Mouse (Mus musculus) E14TG2a.4 (cell line): ENCODE results near the gene Paxip1.

Source experiments
- H3K27me3 ChIP-seq: 2 replicates; pipeline ENCODE4 v1.6.1; 2014; ENCODE audit warnings: low read length, control low read depth; ENCODE audit not compliant: insufficient read depth
- H3K36me3 ChIP-seq: 2 replicates; pipeline ENCODE4 v1.6.1; 2014; ENCODE audit warnings: low read length, control low read depth; ENCODE audit not compliant: insufficient read depth
- H3K4me1 ChIP-seq: replicated peaks from 2 replicates; pipeline ENCODE4 v1.6.1; 2014; ENCODE audit warnings: low read depth, low read length, control low read depth
- H3K4me3 ChIP-seq: replicated peaks from 2 replicates; pipeline ENCODE4 v1.5.1; 2014; ENCODE audit warnings: mild to moderate bottlenecking, low read length
- H3K9me3 ChIP-seq: 2 replicates; pipeline ENCODE4 v1.6.1; 2014; ENCODE audit warnings: low read length, control low read depth
- CTCF ChIP-seq: conservative IDR thresholded peaks from 2 replicates; pipeline ENCODE4 v1.5.1; 2014; ENCODE audit warnings: low read length
- NANOG ChIP-seq: IDR thresholded peaks from 2 replicates; pipeline ENCODE4 v1.6.1; 2014; ENCODE audit warnings: borderline replicate concordance, low read length, mixed read lengths
- POU5F1 ChIP-seq: IDR thresholded peaks from 2 replicates; pipeline ENCODE4 v1.6.1; 2014; ENCODE audit warnings: low read length, borderline replicate concordance

The Paxip1 gene

DNA sequence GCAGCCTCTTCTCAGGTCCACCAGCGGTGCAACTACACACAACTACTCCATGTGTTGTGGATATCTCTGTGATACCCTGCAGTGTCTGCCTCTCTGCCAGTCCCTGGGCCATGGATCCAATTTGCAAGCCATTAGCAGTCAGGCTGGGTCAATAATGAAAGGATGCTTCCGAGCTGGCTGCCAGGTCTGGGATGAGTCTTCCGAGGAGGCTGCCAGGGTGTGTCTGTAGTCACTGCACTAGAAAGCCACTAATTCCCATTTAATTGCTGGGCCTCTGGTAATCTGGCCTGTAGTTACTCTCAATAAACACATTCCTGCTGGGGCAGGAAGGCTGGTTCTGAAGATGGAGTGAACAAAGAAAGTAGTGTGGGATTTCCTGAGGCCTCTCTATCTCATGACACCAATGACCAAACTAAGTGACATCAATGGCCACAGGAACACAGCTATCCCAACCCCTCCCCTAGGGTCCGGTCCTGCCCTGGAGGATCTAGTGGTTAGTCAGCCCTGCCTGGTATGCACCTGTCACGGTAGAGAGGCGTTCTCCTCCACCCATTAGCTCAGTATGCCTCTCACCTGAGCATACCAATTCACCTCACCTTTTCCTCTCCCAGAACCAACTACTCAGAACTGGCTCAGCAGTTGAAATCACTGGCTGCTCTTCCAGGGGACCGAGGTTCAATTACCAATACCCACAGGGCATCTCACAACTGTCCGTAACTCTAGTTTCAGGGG lies 79.9 kb downstream of the Paxip1 start:
- H3K4me1 ChIP-seq = peaks cover 25% of the 10 kb centered on the region
- no peaks in the 10 kb centered on the region for H3K36me3 ChIP-seq
- no peak overlapping the region for H3K4me3 ChIP-seq
- no peaks in the 10 kb centered on the region for H3K27me3 ChIP-seq
- no peaks in the 10 kb centered on the region for H3K9me3 ChIP-seq
- TF ChIP-seq CTCF (no peak), NANOG (no peak), POU5F1 (no peak)

GRCm38 (mm10) chr5:27708209-27708608 lies 83.3 kb downstream of the Paxip1 start:
- no peak for TF ChIP-seq POU5F1
- no peak for TF ChIP-seq NANOG
- no peak for TF ChIP-seq CTCF
- no peaks in the 10 kb centered on the region for H3K9me3 ChIP-seq
- H3K4me3 ChIP-seq = no peak overlapping the region
- H3K36me3 ChIP-seq = no peaks in the 10 kb centered on the region
- no peaks in the 10 kb centered on the region for H3K27me3 ChIP-seq
- H3K4me1 ChIP-seq = peaks cover 25% of the 10 kb centered on the region

DNA sequence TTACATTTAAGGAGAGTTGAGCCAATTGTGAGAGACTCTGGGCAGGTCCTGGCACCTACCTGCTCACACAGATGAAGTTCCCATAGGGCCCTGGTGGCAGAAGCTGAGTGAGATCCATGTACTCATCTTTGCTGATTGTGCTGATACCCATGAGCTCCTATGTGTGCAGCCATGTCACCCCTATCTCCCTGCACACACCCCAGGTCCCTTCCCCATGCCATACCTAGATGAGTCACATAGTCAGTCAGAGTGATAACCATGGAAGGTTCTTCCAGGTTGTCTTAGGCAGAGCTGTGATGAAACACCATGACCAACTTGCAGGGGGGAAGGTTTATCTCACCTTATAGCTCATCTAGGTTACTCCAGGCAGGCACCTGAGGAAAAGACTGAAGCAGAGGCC lies 84.2 kb downstream of the Paxip1 start:
- Histone ChIP-seq H3K9me3 (no peaks in the 10 kb centered on the region), H3K4me3 (no peak overlapping the region), H3K4me1 (peaks cover 25% of the 10 kb centered on the region), H3K36me3 (no peaks in the 10 kb centered on the region), H3K27me3 (no peaks in the 10 kb centered on the region)
- TF ChIP-seq CTCF = no peak
- no peak for TF ChIP-seq NANOG

GRCm38 (mm10) chr5:27706551-27706950 lies 84.9 kb downstream of the Paxip1 start:
- TF ChIP-seq NANOG (no peak), CTCF (no peak), POU5F1 (no peak)
- Histone ChIP-seq H3K4me1 (peaks cover 18% of the 10 kb centered on the region), H3K9me3 (no peaks in the 10 kb centered on the region), H3K4me3 (no peak overlapping the region), H3K36me3 (no peaks in the 10 kb centered on the region), H3K27me3 (no peaks in the 10 kb centered on the region)

DNA sequence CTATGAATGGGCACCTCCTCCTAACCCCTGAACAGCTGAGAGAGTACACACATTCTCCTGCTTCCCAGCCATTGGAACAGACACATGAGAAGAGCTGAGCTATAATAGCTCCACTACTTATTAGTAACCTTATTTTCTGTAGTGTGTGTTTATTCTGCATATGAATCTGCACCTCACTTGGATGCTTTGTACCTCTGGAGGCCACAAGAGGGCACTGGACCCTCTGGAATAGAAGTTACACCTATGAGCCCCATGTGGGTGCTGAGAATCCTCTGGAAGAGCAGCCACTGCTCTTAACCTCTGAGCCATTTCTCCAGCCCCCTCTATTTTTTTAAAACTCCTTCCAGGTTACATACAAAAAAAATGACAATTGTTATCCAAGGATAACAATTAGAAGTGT lies 86.5 kb downstream of the Paxip1 start:
- no peaks in the 10 kb centered on the region for H3K36me3 ChIP-seq
- no peak for TF ChIP-seq POU5F1
- no peak for TF ChIP-seq NANOG
- no peak for TF ChIP-seq CTCF
- no peaks in the 10 kb centered on the region for H3K9me3 ChIP-seq
- peaks cover 5% of the 10 kb centered on the region for H3K4me1 ChIP-seq
- H3K4me3 ChIP-seq = no peak overlapping the region
- H3K27me3 ChIP-seq = no peaks in the 10 kb centered on the region

DNA sequence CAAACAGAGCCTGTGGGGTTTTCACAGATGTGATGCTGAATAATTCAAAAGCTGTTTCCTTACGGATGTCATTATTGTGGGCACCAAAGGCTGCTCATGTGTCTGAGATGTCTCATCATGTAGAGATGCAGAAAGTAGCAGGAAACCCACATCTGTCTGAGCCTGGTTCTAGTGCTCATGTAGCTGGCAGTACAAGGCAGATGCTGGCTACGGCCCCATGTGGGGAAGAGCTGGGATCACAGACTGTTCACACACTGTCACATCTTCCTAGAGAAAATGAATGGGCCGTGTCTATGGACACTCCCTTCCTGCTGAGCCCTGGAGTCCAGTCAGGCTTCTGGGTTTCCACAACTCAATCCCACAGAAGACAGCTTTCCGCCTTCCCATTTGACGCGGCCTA lies 89.0 kb downstream of the Paxip1 start:
- H3K36me3 ChIP-seq = no peaks in the 10 kb centered on the region
- no peaks in the 10 kb centered on the region for H3K9me3 ChIP-seq
- no peak overlapping the region for H3K4me3 ChIP-seq
- no peak for TF ChIP-seq POU5F1
- no peak for TF ChIP-seq NANOG
- TF ChIP-seq CTCF = no peak
- no peaks in the 10 kb centered on the region for H3K4me1 ChIP-seq
- peaks cover 4% of the 10 kb centered on the region; the same call in 1 of the 2 replicates for H3K27me3 ChIP-seq
